Mouse (Mus musculus) lung, embryonic 14.5 days (tissue): ENCODE results near the gene Oasl1. TPM values are rescaled to one million over a fixed set of nuclear protein-coding genes. Genes with fewer than 3 reads are reported as not detected.

Experiments
- ATAC-seq: fragments of 200-750 bp; cut with Nextera tagmentation; 2 replicates; pipeline ENCODE4 v1.8.0; 2017; ENCODE audit warnings: mild to moderate bottlenecking, moderate TSS enrichment, moderate library complexity; ENCODE audit not compliant: insufficient read depth
- DNase-seq: peaks from one replicate; pipeline ENCODE4 v3.0.0-alpha.2; 2015
- H3K27ac ChIP-seq: fragments of 300-500 bp; sonication (generic); 2 replicates; pipeline ENCODE4 v1.5.1; 2014; ENCODE audit warnings: low read depth, mild to moderate bottlenecking, moderate library complexity
- H3K27me3 ChIP-seq: fragments of 300-500 bp; sonication (generic); 2 replicates; pipeline ENCODE4 v1.6.1; 2014; ENCODE audit warnings: low read length, control low read depth; ENCODE audit not compliant: insufficient read depth
- H3K36me3 ChIP-seq: fragments of 300-500 bp; sonication (generic); 2 replicates; pipeline ENCODE4 v1.6.1; 2014; ENCODE audit warnings: control low read depth; ENCODE audit not compliant: insufficient read depth
- H3K4me1 ChIP-seq: fragments of 300-500 bp; sonication (generic); 2 replicates; pipeline ENCODE4 v1.6.1; 2014; ENCODE audit warnings: antibody characterized with exemption, control low read depth; ENCODE audit not compliant: insufficient read depth
- H3K4me2 ChIP-seq: fragments of 300-500 bp; sonication (generic); 2 replicates; pipeline ENCODE4 v1.6.1; 2014; ENCODE audit warnings: mild to moderate bottlenecking
- H3K4me3 ChIP-seq: fragments of 300-500 bp; sonication (generic); 2 replicates; pipeline ENCODE4 v1.5.1; 2014; ENCODE audit warnings: low read depth, low read length
- H3K9ac ChIP-seq: fragments of 300-500 bp; sonication (generic); 2 replicates; pipeline ENCODE4 v1.6.1; 2014
- H3K9me3 ChIP-seq: fragments of 300-500 bp; sonication (generic); 2 replicates; pipeline ENCODE4 v1.6.1; 2016; ENCODE audit warnings: low read depth, low read length, control low read depth
- CTCF ChIP-seq: IDR thresholded peaks from 2 replicates; pipeline ENCODE4 v1.5.1; 2016; ENCODE audit warnings: antibody characterized with exemption, low read depth
- WGBS: fragments of 180-500 bp; shearing (Covaris S2); extraction: QIAGEN DNeasy Blood & Tissue Kit; methylation state at CpG from one replicate; pipeline ENCODE4 v1.1.7; 2014; 5-methylcytosine and 5-hydroxymethylcytosine counted together
- polyA plus RNA-seq: library from polyadenylated mRNA; unstranded; fragments of >200 nt; fragmentation: Nextera tagmentation; extraction: Ambion mirVana; gene quantifications from 2 replicates; pipeline ENCODE4 v1.2.1, GENCODE M21; 2014

Oasl1 gene
- polyA plus RNA-seq, 1 experiment from 2014 or later = 0.50 TPM

DNA sequence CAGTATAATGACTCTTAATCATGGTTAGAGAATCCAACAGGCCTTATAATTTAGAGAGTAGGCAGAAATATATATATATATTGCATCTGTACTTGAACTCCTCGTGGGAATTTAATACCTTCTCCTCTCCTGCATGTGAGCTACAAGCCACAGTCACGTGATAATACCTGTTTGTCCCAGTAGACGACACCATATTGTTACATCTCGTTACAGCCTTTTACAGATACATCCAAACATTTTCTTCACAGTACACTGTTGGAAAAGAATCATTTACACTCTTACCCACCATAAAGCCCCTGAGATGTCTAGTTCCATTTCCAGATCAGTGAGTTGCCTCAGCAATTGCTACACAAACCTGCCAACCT lies 19.7 kb downstream of the Oasl1 start:
- H3K36me3 ChIP-seq = peaks cover 22% of the 10 kb centered on the region
- no peak for TF ChIP-seq CTCF
- ATAC-seq = no peak
- H3K4me2 ChIP-seq = peak overlapping the region; percentile 85
- DNase-seq = no peak
- WGBS = 38% methylated on average over 4 of the region's 4 CpGs
- peak overlapping the region; percentile 89; the same call in 1 of the 2 replicates for H3K27ac ChIP-seq
- H3K4me3 ChIP-seq = peak overlapping the region; percentile 87
- H3K27me3 ChIP-seq = no peaks in the 10 kb centered on the region
- H3K9me3 ChIP-seq = no peaks in the 10 kb centered on the region
- peak overlapping the region; percentile 91 for H3K9ac ChIP-seq
- H3K4me1 ChIP-seq = no peaks in the 10 kb centered on the region

GRCm38 (mm10) chr5:114945072-114945471 lies 22.0 kb downstream of the Oasl1 start:
- 0 out of 2 replicates have a peak, but pooled peaks cover 4% of the 10 kb centered on the region for H3K4me1 ChIP-seq
- no peaks in the 10 kb centered on the region for H3K27me3 ChIP-seq
- H3K9me3 ChIP-seq = no peaks in the 10 kb centered on the region
- H3K4me3 ChIP-seq = no peak overlapping the region
- H3K27ac ChIP-seq = no peak overlapping the region
- H3K9ac ChIP-seq = no peak overlapping the region
- TF ChIP-seq CTCF = no peak
- ATAC-seq = no peak
- no peak overlapping the region for H3K4me2 ChIP-seq
- peaks cover 32% of the 10 kb centered on the region for H3K36me3 ChIP-seq
- DNase-seq = no peak
- WGBS = 92% methylated on average over 10 of the region's 10 CpGs

DNA sequence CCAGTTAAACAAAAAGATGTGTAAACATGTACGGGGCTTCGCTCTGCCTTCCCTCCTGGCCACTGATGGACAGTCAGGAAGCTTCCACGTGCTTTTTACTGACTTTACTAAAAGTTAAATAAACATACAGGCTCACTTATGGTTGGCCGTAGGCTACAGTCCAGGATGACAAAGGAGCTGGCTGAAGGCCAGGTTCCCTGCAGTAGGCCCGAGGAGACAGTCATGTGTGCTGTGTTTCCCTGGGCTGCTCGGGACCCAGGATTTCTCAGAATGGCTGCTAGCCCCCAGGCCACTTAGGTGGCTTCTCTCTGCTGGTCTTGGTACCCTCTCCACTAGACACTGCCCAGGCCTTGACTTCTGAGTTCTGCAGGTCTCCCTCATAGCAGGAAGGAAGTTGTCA lies 25.9 kb downstream of the Oasl1 start:
- H3K4me1 ChIP-seq = 0 out of 2 replicates have a peak, but pooled peaks cover 4% of the 10 kb centered on the region
- WGBS = 20% methylated on average over 6 of the region's 6 CpGs
- peaks cover 32% of the 10 kb centered on the region for H3K36me3 ChIP-seq
- ATAC-seq (peak; percentile 72), DNase-seq (peak; percentile 88)
- TF ChIP-seq CTCF = no peak
- no peak overlapping the region for H3K4me2 ChIP-seq
- no peak overlapping the region for H3K9ac ChIP-seq
- H3K9me3 ChIP-seq = no peaks in the 10 kb centered on the region
- H3K27me3 ChIP-seq = no peaks in the 10 kb centered on the region
- H3K27ac ChIP-seq = no peak overlapping the region
- H3K4me3 ChIP-seq = no peak overlapping the region

DNA sequence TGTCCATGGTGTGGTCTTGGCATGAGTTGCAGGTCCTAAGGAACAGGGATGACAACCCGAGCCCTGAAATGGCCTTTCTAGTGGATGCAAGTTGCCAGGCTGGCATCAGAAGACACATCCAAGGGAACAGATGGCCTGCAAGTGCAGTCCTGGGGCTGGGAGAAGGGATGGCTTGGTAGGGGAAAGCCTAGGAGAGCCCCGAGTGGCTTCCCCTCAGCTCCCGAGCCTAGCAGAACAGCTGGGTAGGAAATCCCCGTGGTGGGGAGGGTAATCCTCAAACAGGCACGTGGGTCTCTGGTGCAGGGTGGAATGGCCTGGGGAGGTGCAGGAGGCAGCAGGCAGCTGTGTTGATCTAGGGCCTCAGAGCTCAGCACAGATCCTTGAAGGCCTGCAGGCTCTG lies 26.3 kb downstream of the Oasl1 start:
- no peak for ATAC-seq
- H3K9me3 ChIP-seq = no peaks in the 10 kb centered on the region
- WGBS = 52% methylated on average over 5 of the region's 5 CpGs
- no peak overlapping the region for H3K4me2 ChIP-seq
- 0 out of 2 replicates have a peak, but pooled peaks cover 4% of the 10 kb centered on the region for H3K4me1 ChIP-seq
- TF ChIP-seq CTCF = no peak
- H3K9ac ChIP-seq = no peak overlapping the region
- no peak overlapping the region for H3K27ac ChIP-seq
- DNase-seq = no peak
- peaks cover 32% of the 10 kb centered on the region for H3K36me3 ChIP-seq
- H3K4me3 ChIP-seq = no peak overlapping the region
- H3K27me3 ChIP-seq = no peaks in the 10 kb centered on the region

DNA sequence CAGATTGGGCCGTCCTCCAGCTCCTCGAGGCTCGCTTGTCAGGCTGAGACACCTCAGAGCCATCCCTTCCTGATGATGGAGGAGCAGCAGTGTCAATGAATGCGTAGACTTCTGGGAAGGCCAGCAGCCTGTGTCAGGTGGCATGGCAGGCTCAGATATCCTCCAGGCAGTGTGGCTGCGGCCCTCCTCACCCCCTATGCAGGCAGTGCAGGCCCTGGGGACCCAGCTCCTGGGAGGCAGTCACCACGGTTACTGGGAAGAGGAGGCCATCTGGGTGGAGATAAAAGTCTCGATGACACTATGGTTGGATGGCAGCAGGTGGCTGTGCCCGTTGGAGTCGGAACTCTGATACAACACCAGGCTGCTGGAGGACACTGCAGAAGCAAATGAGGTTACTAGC lies 26.8 kb downstream of the Oasl1 start:
- Histone ChIP-seq H3K27ac (no peak overlapping the region), H3K4me1 (0 out of 2 replicates have a peak, but pooled peaks cover 4% of the 10 kb centered on the region), H3K36me3 (peaks cover 32% of the 10 kb centered on the region), H3K9me3 (no peaks in the 10 kb centered on the region), H3K4me3 (no peak overlapping the region), H3K4me2 (no peak overlapping the region), H3K9ac (no peak overlapping the region), H3K27me3 (no peaks in the 10 kb centered on the region)
- ATAC-seq (no peak), DNase-seq (no peak)
- 89% methylated on average over 9 of the region's 9 CpGs for WGBS
- no peak for TF ChIP-seq CTCF

DNA sequence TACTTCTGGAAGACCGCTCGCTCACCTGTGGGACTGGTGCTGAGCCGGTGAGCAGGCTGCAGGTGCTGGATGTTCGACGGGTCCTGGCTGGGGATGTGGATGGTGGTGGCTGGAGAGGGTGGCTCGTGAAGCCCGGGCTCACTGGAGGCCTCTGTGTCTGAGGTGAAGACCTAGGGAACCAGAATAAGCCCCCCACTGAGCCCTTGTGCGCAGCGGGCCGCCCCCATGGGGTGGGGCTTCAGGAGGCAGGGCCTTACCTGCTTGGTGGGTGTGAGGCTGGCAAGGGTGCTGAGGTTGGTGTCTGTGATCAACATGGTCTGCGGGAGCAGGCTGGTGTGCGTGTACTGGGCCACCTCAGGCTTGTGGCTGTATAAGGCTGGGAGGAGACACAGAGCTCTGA lies 27.6 kb downstream of the Oasl1 start:
- H3K27ac ChIP-seq = no peak overlapping the region
- H3K4me1 ChIP-seq = 0 out of 2 replicates have a peak, but pooled peaks cover 4% of the 10 kb centered on the region
- no peaks in the 10 kb centered on the region for H3K9me3 ChIP-seq
- no peak overlapping the region for H3K9ac ChIP-seq
- H3K4me3 ChIP-seq = no peak overlapping the region
- no peaks in the 10 kb centered on the region for H3K27me3 ChIP-seq
- peaks cover 31% of the 10 kb centered on the region for H3K36me3 ChIP-seq
- H3K4me2 ChIP-seq = no peak overlapping the region
- DNase-seq = no peak
- no peak for ATAC-seq
- no peak for TF ChIP-seq CTCF
- 61% methylated on average over 11 of the region's 12 CpGs for WGBS

GRCm38 (mm10) chr5:114951279-114951880 lies 28.3 kb downstream of the Oasl1 start:
- Histone ChIP-seq H3K27me3 (no peaks in the 10 kb centered on the region), H3K9ac (no peak overlapping the region), H3K4me3 (no peak overlapping the region), H3K4me2 (no peak overlapping the region), H3K27ac (no peak overlapping the region), H3K4me1 (0 out of 2 replicates have a peak, but pooled peaks cover 4% of the 10 kb centered on the region), H3K9me3 (no peaks in the 10 kb centered on the region), H3K36me3 (peaks cover 24% of the 10 kb centered on the region)
- ATAC-seq = no peak
- no peak for DNase-seq
- 79% methylated on average over 21 of the region's 21 CpGs for WGBS
- TF ChIP-seq CTCF = no peak
